In genomic region chr17:45733735-45734301, GRCm38 (mm10) we compare ENCODE assay signal across 8 mouse cellular contexts. TPM values are rescaled to one million over a fixed set of nuclear protein-coding genes. Genes with fewer than 3 reads are reported as not detected.
A peak's percentile ranks its signal among the peaks of the same experiment; 100 is the strongest.
DNase-seq lines count a peak whose midpoint lies in the region; ATAC-seq lines count a peak whose summit lies in the region.

1600014C23Rik (minus strand) TSS chr17:45733844.

- WGBS in embryonic facial prominence, embryonic 13.5 days = under 1% methylated on average over 41 of the region's 41 CpGs
- WGBS in heart, embryonic 15.5 days = 1% methylated on average over 41 of the region's 41 CpGs
- 3% methylated on average over 41 of the region's 41 CpGs for WGBS in liver, embryonic 15.5 days (ENCODE audit: insufficient replicate concordance)

- 0 out of 2 replicates have a peak within 1 kb of the TSS, but pooled peaks have one; percentile 12 for H3K27ac ChIP-seq in embryonic facial prominence, embryonic 13.5 days
- peak within 1 kb of the TSS; percentile 93 for H3K27ac ChIP-seq in heart, embryonic 15.5 days
- peak within 1 kb of the TSS; percentile 83; the same call in 1 of the 2 replicates for H3K27ac ChIP-seq in liver, embryonic 15.5 days (replicated peaks)

- no peaks in the 10 kb centered on the region for H3K9me3 ChIP-seq in embryonic facial prominence, embryonic 13.5 days
- H3K9me3 ChIP-seq in heart, embryonic 15.5 days (replicated peaks) = no peaks in the 10 kb centered on the region
- no peaks in the 10 kb centered on the region for H3K9me3 ChIP-seq in liver, embryonic 15.5 days (replicated peaks)

- peak within 1 kb of the TSS; percentile 87 for H3K4me2 ChIP-seq in embryonic facial prominence, embryonic 13.5 days
- H3K4me2 ChIP-seq in heart, embryonic 15.5 days = peak within 1 kb of the TSS; percentile 87
- H3K4me2 ChIP-seq in liver, embryonic 15.5 days = peak within 1 kb of the TSS; percentile 71

- peak within 1 kb of the TSS; percentile 44 for H3K4me3 ChIP-seq in embryonic facial prominence, embryonic 13.5 days
- peak within 1 kb of the TSS; percentile 43 for H3K4me3 ChIP-seq in heart, embryonic 15.5 days
- H3K4me3 ChIP-seq in liver, embryonic 15.5 days (replicated peaks) = peak within 1 kb of the TSS; percentile 38

- H3K9ac ChIP-seq in embryonic facial prominence, embryonic 13.5 days = peak within 1 kb of the TSS; percentile 72
- H3K9ac ChIP-seq in heart, embryonic 15.5 days = peak within 1 kb of the TSS; percentile 60
- peak within 1 kb of the TSS; percentile 7; the same call in 1 of the 2 replicates for H3K9ac ChIP-seq in liver, embryonic 15.5 days

- H3K4me1 ChIP-seq in embryonic facial prominence, embryonic 13.5 days = peaks cover 46% of the 10 kb centered on the region
- peaks cover 70% of the 10 kb centered on the region for H3K4me1 ChIP-seq in heart, embryonic 15.5 days (replicated peaks)
- peaks cover 48% of the 10 kb centered on the region for H3K4me1 ChIP-seq in liver, embryonic 15.5 days (replicated peaks)

- no peaks in the 10 kb centered on the region for H3K36me3 ChIP-seq in embryonic facial prominence, embryonic 13.5 days
- no peaks in the 10 kb centered on the region for H3K36me3 ChIP-seq in heart, embryonic 15.5 days
- no peaks in the 10 kb centered on the region for H3K36me3 ChIP-seq in liver, embryonic 15.5 days (replicated peaks)

- no peak for ATAC-seq in embryonic facial prominence, embryonic 13.5 days (ENCODE audit: insufficient number of reproducible peaks, insufficient read depth, low FRiP score, low TSS enrichment, low read depth)
- ATAC-seq in heart, embryonic 15.5 days (replicated peaks; ENCODE audit: insufficient number of reproducible peaks, insufficient read depth, low FRiP score, low read depth) = no peak; the same call in 1 of the 2 replicates
- no peak for ATAC-seq in liver, embryonic 15.5 days (ENCODE audit: insufficient read depth)

- peaks cover 23% of the 10 kb centered on the region for H3K27me3 ChIP-seq in embryonic facial prominence, embryonic 13.5 days
- H3K27me3 ChIP-seq in heart, embryonic 15.5 days = peaks cover 8% of the 10 kb centered on the region
- H3K27me3 ChIP-seq in liver, embryonic 15.5 days = peaks cover 60% of the 10 kb centered on the region

- peak; percentile 53 for DNase-seq in 416B (ENCODE audit: low read depth)
- peak; percentile 67 to 69 for DNase-seq in adrenal gland, adult 18-20 months (ENCODE audit: low spot score in 2 of 2)
- peak; percentile 74 to 87 for DNase-seq in kidney, postnatal 25 days
- peak; percentile 65 for DNase-seq in ovary, postnatal 36 days (ENCODE audit: low spot score)
- no peak for DNase-seq in T-cell, adult 2 months (ENCODE audit: low spot score)

RNA-seq across cellular contexts. Expression of gene 1600014C23Rik, which starts in this region (rescaled TPM):
- not detected for total RNA-seq in adrenal gland, adult 18-20 months (2021)
- polyA plus RNA-seq in embryonic facial prominence, embryonic 13.5 days (2015; fragmentation: Nextera tagmentation; extraction: Ambion mirVana) = not detected in 2 replicates
- polyA plus RNA-seq in heart, embryonic 15.5 days (2015; fragmentation: Nextera tagmentation; extraction: Ambion mirVana) = 0.60 and 0.98 TPM in 2 replicates
- polyA plus RNA-seq in liver, embryonic 15.5 days (2015; fragmentation: Nextera tagmentation; extraction: Ambion mirVana) = 0.25 TPM in 1 of 2 replicates, not detected in the other

Comparison
In these comparisons a context has a peak if more than half of its experiments do, and no peak if none do; other contexts are left out.
1. Peak in DNase-seq in adrenal gland, adult 18-20 months; RNA of the gene not detected or under 1 TPM.
2. H3K27ac ChIP-seq: peak in every context shown above with its lines; median percentile 93 in heart, embryonic 15.5 days; 83 in liver, embryonic 15.5 days; 12 in embryonic facial prominence, embryonic 13.5 days.
3. H3K9ac ChIP-seq: peak in every context shown above with its lines; median percentile 72 in embryonic facial prominence, embryonic 13.5 days; 60 in heart, embryonic 15.5 days; 7 in liver, embryonic 15.5 days.